Mouse (Mus musculus): Measurements from ENCODE around the gene F2rl1.
A peak's percentile ranks its signal among the peaks of the same experiment; 100 is the strongest.

F2rl1 gene

GRCm38 (mm10) chr13:95524674-95525491 is at the start of gene F2rl1:
Gene F2rl1 (minus strand): TSS chr13:95525227.
- DNase-seq: peak; percentile 88

- no peak for DNase-seq
Observed at GRCm38 (mm10) chr13:95570877-95571276, 45.9 kb upstream of the F2rl1 start.

GRCm38 (mm10) chr13:95569326-95569725 is 44.3 kb upstream of the F2rl1 start:
- DNase-seq: no peak

GRCm38 (mm10) chr13:95568336-95568735 is 43.3 kb upstream of the F2rl1 start:
- no peak for DNase-seq

GRCm38 (mm10) chr13:95566841-95567551 is 42.0 kb upstream of the F2rl1 start:
- no peak for DNase-seq

GRCm38 (mm10) chr13:95563693-95564092 is 38.7 kb upstream of the F2rl1 start:
- peak; percentile 88 for DNase-seq

GRCm38 (mm10) chr13:95563066-95563610 is 38.1 kb upstream of the F2rl1 start:
- DNase-seq: peak; percentile 29

GRCm38 (mm10) chr13:95557326-95557725 is 32.3 kb upstream of the F2rl1 start:
- DNase-seq: no peak

GRCm38 (mm10) chr13:95553885-95554492 is 29.0 kb upstream of the F2rl1 start:
- DNase-seq: no peak

- no peak for DNase-seq
Observed at GRCm38 (mm10) chr13:95550636-95551370, 25.8 kb upstream of the F2rl1 start.

- no peak for DNase-seq
Observed at GRCm38 (mm10) chr13:95549421-95549820, 24.4 kb upstream of the F2rl1 start.

- no peak for DNase-seq
Observed at GRCm38 (mm10) chr13:95548856-95549255, 23.8 kb upstream of the F2rl1 start.

GRCm38 (mm10) chr13:95548291-95548789 is 23.3 kb upstream of the F2rl1 start:
- peak; percentile 79 for DNase-seq

- no peak for DNase-seq
Observed at GRCm38 (mm10) chr13:95547090-95547611, 22.1 kb upstream of the F2rl1 start.

GRCm38 (mm10) chr13:95546251-95546650 is 21.2 kb upstream of the F2rl1 start:
- DNase-seq: no peak

GRCm38 (mm10) chr13:95545729-95546186 is 20.7 kb upstream of the F2rl1 start:
- no peak for DNase-seq

GRCm38 (mm10) chr13:95538021-95538420 is 13.0 kb upstream of the F2rl1 start:
- no peak for DNase-seq

- DNase-seq: no peak
Observed at GRCm38 (mm10) chr13:95536117-95536493, 11.1 kb upstream of the F2rl1 start.

GRCm38 (mm10) chr13:95535461-95536116 is 10.6 kb upstream of the F2rl1 start:
- DNase-seq: peak; percentile 53

GRCm38 (mm10) chr13:95535026-95535425 is 10.0 kb upstream of the F2rl1 start:
- no peak for DNase-seq

- DNase-seq: peak; percentile 24
Observed at GRCm38 (mm10) chr13:95534131-95534561, 9.1 kb upstream of the F2rl1 start.

- no peak for DNase-seq
Observed at GRCm38 (mm10) chr13:95533640-95534039, 8.6 kb upstream of the F2rl1 start.
